Mouse (Mus musculus) kidney, postnatal 0 days (tissue): ENCODE measurements around the gene Dlk2. TPM values are rescaled to one million over a fixed set of nuclear protein-coding genes. Genes with fewer than 3 reads are reported as not detected.

Source experiments
- ATAC-seq: fragments of 200-750 bp; cut with Nextera tagmentation; replicated peaks from 2 replicates; pipeline ENCODE4 v1.8.0; 2017; ENCODE audit warnings: low read depth, moderate number of reproducible peaks, moderate TSS enrichment, moderate library complexity; ENCODE audit not compliant: low FRiP score
- DNase-seq: peaks from one replicate; pipeline ENCODE4 v3.0.0-alpha.2; 2016; ENCODE audit warnings: low spot score
- H3K27ac ChIP-seq: fragments of 300-500 bp; sonication (generic); 2 replicates; pipeline ENCODE4 v1.5.1; 2014; ENCODE audit warnings: mild to moderate bottlenecking
- H3K27me3 ChIP-seq: fragments of 300-500 bp; sonication (generic); 2 replicates; pipeline ENCODE4 v1.6.1; 2014; ENCODE audit warnings: low read length, mixed read lengths; ENCODE audit not compliant: insufficient read depth
- H3K36me3 ChIP-seq: fragments of 300-500 bp; sonication (generic); 2 replicates; pipeline ENCODE4 v1.6.1; 2014; ENCODE audit warnings: low read length, mixed read lengths; ENCODE audit not compliant: insufficient read depth
- H3K4me1 ChIP-seq: fragments of 300-500 bp; sonication (generic); replicated peaks from 2 replicates; pipeline ENCODE4 v1.6.1; 2014; ENCODE audit warnings: antibody characterized with exemption, low read length, mixed read lengths; ENCODE audit not compliant: insufficient read depth
- H3K4me2 ChIP-seq: fragments of 300-500 bp; sonication (generic); 2 replicates; pipeline ENCODE4 v1.6.1; 2014; ENCODE audit warnings: mild to moderate bottlenecking, low read length, moderate library complexity, mixed read lengths
- H3K4me3 ChIP-seq: fragments of 300-500 bp; sonication (generic); replicated peaks from 2 replicates; pipeline ENCODE4 v1.5.1; 2014; ENCODE audit warnings: low read depth, low read length
- H3K9ac ChIP-seq: fragments of 300-500 bp; sonication (generic); 2 replicates; pipeline ENCODE4 v1.6.1; 2014; ENCODE audit warnings: low read depth, low read length
- H3K9me3 ChIP-seq: fragments of 300-500 bp; sonication (generic); replicated peaks from 2 replicates; pipeline ENCODE4 v1.6.1; 2016; ENCODE audit warnings: low read length, inconsistent platforms, mixed read lengths
- CTCF ChIP-seq: IDR thresholded peaks from 2 replicates; pipeline ENCODE4 v1.5.1; 2016; ENCODE audit warnings: antibody characterized with exemption, low read depth, mild to moderate bottlenecking, moderate library complexity
- WGBS: fragments of 180-500 bp; shearing (Covaris S2); extraction: QIAGEN DNeasy Blood & Tissue Kit; methylation state at CpG from one replicate; pipeline ENCODE4 v1.1.7; 2014; 5-methylcytosine and 5-hydroxymethylcytosine counted together
- polyA plus RNA-seq: library from polyadenylated mRNA; unstranded; fragments of >200 nt; fragmentation: Nextera tagmentation; extraction: Ambion mirVana; gene quantifications from 2 replicates; pipeline ENCODE4 v1.2.1, GENCODE M21; 2015

Dlk2 gene
- polyA plus RNA-seq, 1 experiment from 2014 or later: 0.88 TPM

GRCm38 (mm10) chr17:46327413-46327905, 30.2 kb downstream of the Dlk2 start:
- H3K36me3 ChIP-seq: 0 out of 2 replicates have a peak, but pooled peaks cover 2% of the 10 kb centered on the region
- ATAC-seq: no peak

GRCm38 (mm10) chr17:46327906-46328534, 30.8 kb downstream of the Dlk2 start, which contains the start of gene Abcc10:
Gene Abcc10, minus strand, starts transcription at chr17:46328352.
- 0 out of 2 replicates have a peak, but pooled peaks cover 2% of the 10 kb centered on the region for H3K36me3 ChIP-seq
- peak; percentile 99 for DNase-seq
- under 1% methylated on average over 34 of the region's 40 CpGs for WGBS
- peak within 1 kb of the TSS; percentile 79 for H3K9ac ChIP-seq
- ATAC-seq: peak; percentile 97
- H3K27ac ChIP-seq: peak within 1 kb of the TSS; percentile 89
- peak within 1 kb of the TSS; percentile 66 for H3K4me3 ChIP-seq
- peak; percentile 63 for TF ChIP-seq CTCF
- H3K9me3 ChIP-seq: no peaks in the 10 kb centered on the region
- H3K4me2 ChIP-seq: peak within 1 kb of the TSS; percentile 81
- no peaks in the 10 kb centered on the region for H3K27me3 ChIP-seq
- H3K4me1 ChIP-seq: no peaks in the 10 kb centered on the region; the same call in 1 of the 2 replicates

More at GRCm38 (mm10) chr17:46327413-46327905, 30.2 kb downstream of the Dlk2 start:
- TF ChIP-seq CTCF: no peak
- DNase-seq: no peak
- H3K9ac ChIP-seq: peak overlapping the region; percentile 79
- WGBS: under 1% methylated on average over 27 of the region's 27 CpGs
- H3K27ac ChIP-seq: peak overlapping the region; percentile 89
- peak overlapping the region; percentile 81 for H3K4me2 ChIP-seq
- peak overlapping the region; percentile 66 for H3K4me3 ChIP-seq
- no peaks in the 10 kb centered on the region; the same call in 1 of the 2 replicates for H3K4me1 ChIP-seq
- no peaks in the 10 kb centered on the region for H3K9me3 ChIP-seq
- H3K27me3 ChIP-seq: no peaks in the 10 kb centered on the region

- Histone ChIP-seq H3K36me3 (no peaks in the 10 kb centered on the region), H3K4me3 (no peak overlapping the region), H3K9ac (no peak overlapping the region), H3K27ac (no peak overlapping the region), H3K9me3 (no peaks in the 10 kb centered on the region), H3K4me2 (peak overlapping the region; percentile 81), H3K4me1 (no peaks in the 10 kb centered on the region; the same call in 1 of the 2 replicates), H3K27me3 (no peaks in the 10 kb centered on the region)
- no peak for DNase-seq
- 75% methylated on average over 6 of the region's 6 CpGs for WGBS
- no peak for ATAC-seq
- no peak for TF ChIP-seq CTCF
Measured at GRCm38 (mm10) chr17:46328723-46329122, 31.5 kb downstream of the Dlk2 start.

GRCm38 (mm10) chr17:46336475-46336874, 39.3 kb downstream of the Dlk2 start:
- no peaks in the 10 kb centered on the region for H3K36me3 ChIP-seq
- no peak overlapping the region for H3K4me2 ChIP-seq
- WGBS: 28% methylated on average over 5 of the region's 5 CpGs
- H3K9me3 ChIP-seq: no peaks in the 10 kb centered on the region
- no peak overlapping the region for H3K4me3 ChIP-seq
- H3K9ac ChIP-seq: no peak overlapping the region
- TF ChIP-seq CTCF: peak; percentile 65
- DNase-seq (no peak), ATAC-seq (no peak)
- no peaks in the 10 kb centered on the region for H3K27me3 ChIP-seq
- H3K4me1 ChIP-seq: no peaks in the 10 kb centered on the region
- no peak overlapping the region for H3K27ac ChIP-seq

- no peak for TF ChIP-seq CTCF
- DNase-seq (no peak), ATAC-seq (no peak)
- H3K27me3 ChIP-seq: no peaks in the 10 kb centered on the region
- H3K36me3 ChIP-seq: no peaks in the 10 kb centered on the region
- 77% methylated on average over 7 of the region's 7 CpGs for WGBS
- no peak overlapping the region for H3K27ac ChIP-seq
- H3K4me1 ChIP-seq: no peaks in the 10 kb centered on the region
- no peaks in the 10 kb centered on the region for H3K9me3 ChIP-seq
- H3K4me3 ChIP-seq: no peak overlapping the region
- H3K9ac ChIP-seq: no peak overlapping the region
- H3K4me2 ChIP-seq: no peak overlapping the region
Measured at GRCm38 (mm10) chr17:46341208-46341607, 44.0 kb downstream of the Dlk2 start.

GRCm38 (mm10) chr17:46351026-46351700, 53.9 kb downstream of the Dlk2 start:
- no peak overlapping the region for H3K27ac ChIP-seq
- H3K27me3 ChIP-seq: no peaks in the 10 kb centered on the region
- no peaks in the 10 kb centered on the region; the same call in 1 of the 2 replicates for H3K9me3 ChIP-seq
- H3K4me1 ChIP-seq: no peaks in the 10 kb centered on the region
- WGBS: 83% methylated on average over 8 of the region's 8 CpGs
- no peaks in the 10 kb centered on the region for H3K36me3 ChIP-seq
- no peak for TF ChIP-seq CTCF
- H3K4me2 ChIP-seq: no peak overlapping the region
- H3K9ac ChIP-seq: no peak overlapping the region
- DNase-seq (no peak), ATAC-seq (no peak)
- H3K4me3 ChIP-seq: no peak overlapping the region

Other genes with a start within 250 kb of the Dlk2 start
- gene Mrps18a, start 186.4 kb upstream of the Dlk2 start, polyA plus RNA-seq: 171 and 188 TPM in 2 replicates
- gene Rsph9, start 153.2 kb upstream of the Dlk2 start, polyA plus RNA-seq: 18.8 and 19.8 TPM in 2 replicates
- 32.4 and 35.6 TPM in 2 replicates for gene Mad2l1bp, start 143.9 kb upstream of the Dlk2 start, polyA plus RNA-seq
- gene Gtpbp2, start 136.4 kb upstream of the Dlk2 start, polyA plus RNA-seq: 25.4 and 26.3 TPM in 2 replicates
- gene Polh, start 94.8 kb upstream of the Dlk2 start, polyA plus RNA-seq: 10.5 and 11.1 TPM in 2 replicates
- gene Xpo5, start 94.6 kb upstream of the Dlk2 start, polyA plus RNA-seq: 23.3 and 26.7 TPM in 2 replicates
- 73.5 and 79.4 TPM in 2 replicates for gene Polr1c, start 49.4 kb upstream of the Dlk2 start, polyA plus RNA-seq
- gene Yipf3, start 49.3 kb upstream of the Dlk2 start, polyA plus RNA-seq: 112 and 117 TPM in 2 replicates
- 0.91 and 0.93 TPM in 2 replicates for gene Lrrc73, start 43.9 kb upstream of the Dlk2 start, polyA plus RNA-seq
- 28.2 and 28.4 TPM in 2 replicates for gene Tjap1, start 14.4 kb upstream of the Dlk2 start, polyA plus RNA-seq
- gene Abcc10, start 30.9 kb downstream of the Dlk2 start, polyA plus RNA-seq: 4.8 and 5.4 TPM in 2 replicates
- gene Zfp318, start 86.3 kb downstream of the Dlk2 start, polyA plus RNA-seq: 6.3 and 7.6 TPM in 2 replicates
- 0.34 TPM in 2 replicates for gene Crip3, start 131.5 kb downstream of the Dlk2 start, polyA plus RNA-seq
- 1.6 and 1.9 TPM in 2 replicates for gene Slc22a7, start 141.0 kb downstream of the Dlk2 start, polyA plus RNA-seq
- 0.10 and 0.11 TPM in 2 replicates for gene Ttbk1, start 190.3 kb downstream of the Dlk2 start, polyA plus RNA-seq
- gene Dnph1, start 199.3 kb downstream of the Dlk2 start, polyA plus RNA-seq: 31.8 and 32.7 TPM in 2 replicates
- gene Cul9, start 249.0 kb downstream of the Dlk2 start, polyA plus RNA-seq: 6.0 and 6.5 TPM in 2 replicates